Mouse (Mus musculus) 416B (cell line): ENCODE results near the gene Txndc17.
"Not testable (repeated sequence)": the region's sequence is repeated elsewhere in the genome, so short reads cannot be mapped to it uniquely, and the experiment has no call there.

Experiments used
- DNase-seq: peaks from one replicate; pipeline ENCODE4 v3.0.0; 2011; ENCODE audit warnings: low read depth

Gene Txndc17

DNA sequence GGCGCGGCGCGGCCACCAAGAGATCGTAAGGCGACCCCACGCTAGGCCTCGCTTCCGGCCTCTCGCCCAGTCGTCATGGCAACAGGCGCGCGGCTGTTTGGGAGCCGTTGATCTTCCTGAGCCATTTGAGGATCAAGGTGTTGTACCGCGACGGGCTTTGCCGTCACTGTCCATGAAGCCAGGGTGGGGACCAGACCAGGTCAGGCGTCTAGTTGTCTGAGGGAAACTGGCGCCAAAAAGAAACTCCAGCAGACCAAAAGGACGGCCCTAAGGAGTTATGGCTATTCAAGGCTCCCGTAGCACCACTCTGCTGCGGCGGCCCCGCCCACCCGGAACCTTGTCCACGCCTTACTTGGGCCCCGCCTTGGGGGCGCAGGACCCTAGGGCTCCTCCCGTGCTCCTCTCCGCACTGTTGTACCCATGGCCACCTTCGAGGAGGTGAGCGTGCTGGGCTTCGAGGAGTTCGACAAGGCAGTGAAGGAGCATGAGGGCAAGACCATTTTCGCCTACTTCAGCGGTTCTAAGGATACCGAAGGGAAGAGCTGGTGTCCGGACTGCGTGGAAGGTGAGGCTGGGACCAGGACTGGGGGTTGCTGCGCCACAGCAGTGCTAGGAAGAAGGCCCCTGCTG lies at the start of gene Txndc17, which contains the start of gene 4933427D14Rik:
TSS of gene Txndc17 (plus strand) at position 344 of the 630 bp plus-strand sequence.
TSS of gene 4933427D14Rik (minus strand) at position 256 of the 630 bp plus-strand sequence.
- peak; percentile 90 for DNase-seq

DNA sequence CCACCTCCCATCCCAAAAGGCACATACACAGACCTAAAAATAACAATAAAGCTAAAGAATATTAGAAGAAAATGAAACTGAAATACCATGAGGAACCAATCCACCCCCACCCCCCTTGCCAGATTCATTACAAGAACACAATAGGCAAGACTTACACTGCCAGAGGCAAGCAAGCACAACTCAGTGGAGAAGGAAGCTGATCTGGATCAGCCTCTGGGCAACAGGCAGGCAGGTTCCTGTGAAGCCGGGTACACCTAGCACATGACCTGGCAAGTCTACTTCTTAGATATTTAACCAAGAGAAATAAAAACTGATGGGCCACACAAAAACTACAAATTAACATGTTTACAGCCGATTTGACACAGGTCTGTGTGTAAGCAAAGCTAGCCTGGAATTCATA lies 44.1 kb upstream of the Txndc17 start:
- no peak for DNase-seq

DNA sequence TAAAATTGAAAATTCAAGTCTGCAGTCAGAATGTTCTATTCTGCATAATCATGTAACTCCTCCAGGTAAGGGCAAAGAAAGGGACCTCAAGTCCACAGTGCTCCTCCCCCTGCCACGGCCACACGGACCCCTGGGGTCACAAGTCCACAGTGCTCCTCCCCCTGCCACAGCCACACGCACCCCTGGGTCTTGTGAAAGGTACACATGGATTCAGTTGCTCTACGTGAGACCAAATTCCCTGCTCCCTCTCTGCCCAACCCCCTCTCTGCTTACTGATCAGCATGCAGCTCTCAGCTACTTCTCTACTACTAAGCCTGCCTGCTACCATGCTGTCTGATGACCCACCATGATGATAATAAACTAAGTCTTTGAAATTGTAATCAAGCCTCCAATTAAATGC lies 37.5 kb upstream of the Txndc17 start:
- DNase-seq = no peak

DNA sequence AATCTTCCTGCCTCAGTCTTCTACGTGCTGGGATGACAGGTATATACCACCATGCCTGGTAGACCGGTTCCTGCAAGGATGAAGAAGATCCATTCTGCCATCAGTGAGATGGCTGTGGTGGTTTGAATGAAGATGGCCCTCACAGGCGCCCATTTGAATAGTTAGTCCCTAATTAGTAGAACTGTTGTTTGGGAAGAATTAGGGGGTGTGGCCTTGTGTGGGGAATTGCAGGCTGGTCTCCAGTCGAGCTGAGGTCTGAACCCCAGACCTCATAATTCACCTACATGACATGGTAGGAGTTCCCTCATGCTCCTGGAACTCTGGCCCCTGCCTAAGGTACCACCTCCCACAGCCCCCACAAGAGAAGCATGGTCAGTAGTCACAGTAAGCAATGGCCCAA lies 35.4 kb upstream of the Txndc17 start:
- not testable (repeated sequence) for DNase-seq

GRCm38 (mm10) chr11:72173506-72173905 lies 33.8 kb upstream of the Txndc17 start:
- no peak for DNase-seq

GRCm38 (mm10) chr11:72174721-72175120 lies 32.6 kb upstream of the Txndc17 start:
- no peak for DNase-seq

- DNase-seq = no peak
Measured at GRCm38 (mm10) chr11:72175966-72176365, 31.4 kb upstream of the Txndc17 start.

DNA sequence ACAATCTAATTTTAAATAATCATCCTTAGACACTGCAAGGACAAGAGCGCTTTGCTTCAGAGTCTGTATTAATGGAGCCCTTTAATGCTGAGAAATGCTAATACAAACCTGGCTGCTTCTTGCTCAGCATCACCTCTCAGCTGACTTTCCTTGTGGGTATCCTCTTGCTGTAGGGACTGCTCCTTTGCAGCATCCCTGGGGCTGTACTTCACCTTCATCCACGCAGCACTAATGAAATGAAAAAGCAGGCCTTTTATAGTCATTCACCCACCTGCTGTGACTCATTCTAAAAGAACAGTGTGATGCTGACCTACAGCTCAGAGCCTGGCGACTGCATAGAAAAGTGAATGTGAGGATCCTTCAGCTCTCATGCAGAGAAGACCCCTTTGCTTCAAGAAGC lies 30.8 kb upstream of the Txndc17 start:
- DNase-seq = no peak

DNA sequence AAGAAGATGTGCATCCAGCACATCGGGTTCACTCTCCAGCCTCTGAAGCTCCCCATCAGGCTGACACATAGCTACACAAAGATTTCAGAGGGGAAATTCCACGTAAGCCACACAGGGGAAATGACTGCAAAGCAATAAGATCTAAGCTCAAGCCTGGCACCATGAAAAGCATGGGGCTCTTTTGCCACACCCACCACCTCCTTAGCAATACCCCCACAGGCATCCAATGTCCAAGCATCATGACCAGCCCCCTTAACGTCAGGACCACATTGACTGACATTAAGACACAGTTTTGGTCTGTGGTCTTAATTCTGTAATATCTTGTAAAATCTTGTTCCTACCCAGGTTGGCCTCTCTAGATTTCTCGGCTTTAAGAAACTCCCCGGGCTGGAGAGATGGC lies 26.8 kb upstream of the Txndc17 start:
- DNase-seq = no peak

DNA sequence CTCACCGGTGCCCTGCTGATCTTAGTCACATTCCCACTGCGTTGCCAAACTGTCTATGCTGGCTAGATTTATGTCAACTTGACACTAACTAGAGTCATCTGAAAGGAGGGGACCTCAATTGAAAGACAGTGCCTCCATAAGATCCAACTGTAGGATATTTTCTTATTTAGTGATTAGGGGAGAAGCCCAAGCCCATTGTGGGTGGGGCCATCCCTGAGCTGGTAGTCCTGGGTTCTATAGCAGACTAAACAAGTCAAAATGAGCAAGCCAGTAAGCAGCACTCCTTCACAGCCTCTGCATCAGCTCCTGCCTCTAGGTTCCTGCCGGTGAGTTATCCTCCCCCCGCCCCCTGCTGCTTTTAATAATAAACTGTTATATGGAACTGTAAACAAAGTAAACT lies 26.2 kb upstream of the Txndc17 start:
- no peak for DNase-seq

GRCm38 (mm10) chr11:72184252-72184651 lies 23.1 kb upstream of the Txndc17 start:
- no peak for DNase-seq

GRCm38 (mm10) chr11:72190857-72191256 lies 16.5 kb upstream of the Txndc17 start:
- no peak for DNase-seq

DNA sequence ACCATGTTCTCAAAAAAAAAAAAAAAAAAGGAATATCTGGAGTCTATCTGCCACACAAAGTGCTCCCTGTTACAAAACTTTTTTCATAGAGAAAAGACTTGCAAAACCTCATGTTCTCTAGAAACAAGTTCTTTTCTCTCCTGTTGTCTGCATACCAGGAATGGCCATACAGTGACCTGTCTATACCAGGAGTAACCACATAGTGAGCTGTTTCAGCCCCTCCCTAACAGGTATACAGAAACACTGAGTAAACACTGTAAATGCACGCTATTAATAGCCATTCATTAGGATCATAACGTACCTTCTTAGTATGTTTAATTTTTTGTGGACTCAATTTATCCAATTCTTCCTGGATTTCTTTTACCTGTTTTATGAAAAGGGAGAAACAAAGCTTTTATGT lies 13.1 kb upstream of the Txndc17 start:
- no peak for DNase-seq

DNA sequence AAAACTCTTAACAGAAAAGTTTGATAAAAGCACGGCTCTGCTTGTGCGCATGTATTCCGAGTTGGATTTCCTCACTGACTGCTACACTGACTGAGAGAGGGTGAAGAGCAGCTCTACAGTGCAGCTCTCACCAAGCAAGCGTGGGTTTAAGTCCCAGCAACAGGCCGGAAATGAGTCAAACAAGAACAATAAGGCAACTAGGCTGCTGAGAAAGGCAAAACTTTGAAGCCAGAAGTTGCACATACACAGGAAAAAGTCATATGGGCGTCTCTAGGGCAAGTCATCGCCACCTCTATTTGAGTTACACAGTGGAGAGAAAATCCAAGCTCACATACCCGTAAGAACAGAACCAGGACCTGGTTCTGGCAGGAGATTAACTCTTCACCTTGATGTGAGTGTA lies 10.8 kb upstream of the Txndc17 start:
- DNase-seq = peak; percentile 73

GRCm38 (mm10) chr11:72203440-72203839 lies 3.9 kb upstream of the Txndc17 start:
- no peak for DNase-seq

- no peak for DNase-seq
Measured at GRCm38 (mm10) chr11:72205256-72205655, 2.1 kb upstream of the Txndc17 start.

GRCm38 (mm10) chr11:72206341-72207203 lies 775 bp upstream of the Txndc17 start, which contains the start of gene Gm43951:
Gene Gm43951 (minus strand): TSS chr11:72206840.
- peak; percentile 47 for DNase-seq

GRCm38 (mm10) chr11:72207834-72208377 lies 559 bp downstream of the Txndc17 start:
- peak; percentile 26 for DNase-seq

GRCm38 (mm10) chr11:72214591-72215409 lies 7.5 kb downstream of the Txndc17 start:
- DNase-seq = peak; percentile 97

- DNase-seq = peak; percentile 67
Measured at GRCm38 (mm10) chr11:72215410-72215797, 8.1 kb downstream of the Txndc17 start, which contains the start of gene Med31. Gene Med31 (minus strand): TSS chr11:72215592.

DNA sequence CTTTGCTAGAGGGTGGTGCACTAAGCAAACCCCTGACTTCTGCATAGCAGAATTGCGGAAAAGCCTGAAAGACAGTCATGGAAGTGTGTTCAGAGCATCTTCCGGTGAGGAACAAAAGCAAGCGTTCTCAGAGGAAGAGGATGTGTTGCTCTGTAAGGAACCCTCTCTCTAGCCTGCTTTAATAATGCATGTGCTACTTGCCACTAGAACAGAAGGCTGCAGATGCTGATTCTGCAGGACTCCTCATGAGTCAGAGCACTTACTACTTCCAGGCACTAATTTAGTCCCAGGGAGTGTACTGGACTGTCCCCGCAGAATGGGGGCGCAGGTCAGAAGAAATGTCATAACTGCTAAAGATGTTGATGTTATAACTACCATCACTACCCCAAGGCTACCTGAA lies 9.8 kb downstream of the Txndc17 start:
- peak; percentile 11 for DNase-seq

GRCm38 (mm10) chr11:72221278-72221677 lies 13.9 kb downstream of the Txndc17 start:
- DNase-seq = peak; percentile 83
